Mouse (Mus musculus) layer of hippocampus, adult 2 months (tissue): ENCODE results near the gene Trp63. TPM values are rescaled to one million over a fixed set of nuclear protein-coding genes. Genes with fewer than 3 reads are reported as not detected.
A peak's percentile ranks its signal among the peaks of the same experiment; 100 is the strongest.

Experiments used
- DNase-seq, 2 experiments: peaks; one replicate each; pipeline ENCODE4 v3.0.0; 2022; ENCODE audit warnings: low spot score in 2 of 2
- H3K27ac ChIP-seq: fragments of 200-600 bp; 2 replicates; pipeline ENCODE4 v1.8.1; 2022
- H3K4me3 ChIP-seq: fragments of 200-600 bp; 2 replicates; pipeline ENCODE4 v1.8.1; 2022; ENCODE audit warnings: mild to moderate bottlenecking
- CTCF ChIP-seq: fragments of 200-600 bp; conservative IDR thresholded peaks from 2 replicates; pipeline ENCODE4 v1.8.1; 2022; ENCODE audit warnings: antibody characterized with exemption, mild to moderate bottlenecking, moderate library complexity
- total RNA-seq, 2 experiments: library from RNA; stranded (reverse); gene quantifications; 2 replicates each; pipeline ENCODE4 v1.2.3; 2021

Gene Trp63
- total RNA-seq, 2 experiments from 2014 or later: 0.90 to 1.6 TPM

DNA sequence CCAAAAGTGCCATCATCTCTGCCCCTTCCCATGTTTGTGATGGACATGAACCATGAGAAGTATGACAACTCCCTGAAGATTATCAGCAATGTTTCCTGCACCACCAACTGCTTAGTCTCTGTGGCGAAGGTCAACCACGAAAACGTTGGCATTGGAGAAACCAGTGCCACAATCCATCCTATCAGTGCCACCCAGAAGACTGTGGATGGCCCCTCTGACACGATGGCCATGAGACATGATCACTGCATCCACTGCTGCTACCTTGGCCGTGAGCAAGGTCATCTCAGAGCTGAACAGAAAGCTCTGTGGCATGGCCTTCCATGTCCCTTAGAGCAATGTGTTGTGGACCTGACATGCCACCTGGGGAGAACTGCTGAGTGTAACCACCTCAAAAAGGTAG is 43.4 kb downstream of the Trp63 start:
- no peak overlapping the region for H3K4me3 ChIP-seq
- no peak overlapping the region for H3K27ac ChIP-seq
- DNase-seq: no peak
- TF ChIP-seq CTCF: no peak

DNA sequence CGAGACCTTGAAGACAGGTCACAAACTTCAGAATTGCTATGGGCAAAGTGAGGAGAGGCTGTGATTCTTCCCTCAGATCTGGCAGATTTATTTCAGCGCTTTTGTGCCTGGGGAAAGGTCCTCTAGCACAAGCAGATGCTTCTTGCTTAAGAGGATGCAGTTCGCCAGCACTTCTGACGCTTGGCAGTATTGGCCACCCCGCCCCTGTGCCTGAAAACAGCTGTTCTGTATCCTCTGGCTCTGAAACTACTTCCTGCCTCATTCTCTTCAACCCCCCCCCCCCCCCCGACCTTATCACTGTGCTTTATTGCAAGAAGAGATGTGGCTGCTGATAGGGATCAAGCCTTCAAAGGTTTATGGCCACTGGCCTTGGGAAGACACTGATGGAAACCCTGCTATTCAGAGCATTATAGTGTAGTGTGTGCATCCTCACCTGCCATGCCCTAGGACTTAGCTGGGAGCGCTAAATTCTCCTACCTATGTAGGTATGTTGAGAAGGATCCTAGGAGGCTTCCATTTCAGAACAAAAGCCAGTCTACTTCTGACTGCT is 44.5 kb downstream of the Trp63 start:
- no peak for TF ChIP-seq CTCF
- no peak overlapping the region for H3K4me3 ChIP-seq
- H3K27ac ChIP-seq: no peak overlapping the region
- no peak for DNase-seq

DNA sequence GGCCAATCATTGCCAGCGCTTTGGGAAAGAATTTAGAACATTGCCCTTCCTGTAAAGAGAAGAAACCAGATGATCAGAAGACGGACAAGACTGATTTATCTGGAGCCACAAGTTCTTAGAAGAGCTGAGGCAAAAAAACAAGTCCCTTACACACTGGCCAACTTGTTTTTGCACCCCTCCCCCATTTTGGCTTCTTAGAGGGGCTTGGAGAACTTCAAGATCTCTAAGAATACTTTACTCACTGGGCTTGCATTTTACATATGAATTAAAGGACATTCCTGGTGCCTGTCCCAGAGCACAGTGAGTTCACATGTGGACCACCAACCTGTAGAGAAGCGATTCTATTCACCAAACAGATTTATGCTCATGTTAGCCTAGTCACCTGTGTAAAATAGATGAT is 53.3 kb downstream of the Trp63 start:
- no peak for DNase-seq
- no peak for TF ChIP-seq CTCF
- no peak overlapping the region for H3K27ac ChIP-seq
- no peak overlapping the region for H3K4me3 ChIP-seq

DNA sequence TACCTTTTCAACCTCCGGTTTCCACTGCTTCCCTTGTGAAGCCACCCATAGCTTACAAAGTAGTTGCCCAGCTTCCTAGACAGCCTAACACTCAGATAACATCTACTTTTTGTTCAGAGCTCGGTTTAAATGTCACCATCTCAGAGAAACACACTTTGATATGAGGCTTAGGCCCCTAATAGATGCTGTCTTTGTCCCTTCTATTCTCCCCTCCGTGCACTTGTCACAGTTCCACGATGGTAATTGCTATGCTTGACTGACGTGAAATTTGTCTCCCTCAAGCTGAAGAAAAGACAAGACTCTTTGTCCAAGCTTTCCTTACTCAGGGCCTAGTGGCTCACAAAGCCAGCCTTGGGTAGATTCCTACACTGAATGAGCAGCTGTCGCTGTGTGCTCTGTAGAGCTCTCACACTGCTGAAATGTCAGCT is 54.1 kb downstream of the Trp63 start:
- TF ChIP-seq CTCF: no peak
- DNase-seq: no peak
- no peak overlapping the region for H3K4me3 ChIP-seq
- peak overlapping the region; percentile 46; the same call in 1 of the 2 replicates for H3K27ac ChIP-seq

DNA sequence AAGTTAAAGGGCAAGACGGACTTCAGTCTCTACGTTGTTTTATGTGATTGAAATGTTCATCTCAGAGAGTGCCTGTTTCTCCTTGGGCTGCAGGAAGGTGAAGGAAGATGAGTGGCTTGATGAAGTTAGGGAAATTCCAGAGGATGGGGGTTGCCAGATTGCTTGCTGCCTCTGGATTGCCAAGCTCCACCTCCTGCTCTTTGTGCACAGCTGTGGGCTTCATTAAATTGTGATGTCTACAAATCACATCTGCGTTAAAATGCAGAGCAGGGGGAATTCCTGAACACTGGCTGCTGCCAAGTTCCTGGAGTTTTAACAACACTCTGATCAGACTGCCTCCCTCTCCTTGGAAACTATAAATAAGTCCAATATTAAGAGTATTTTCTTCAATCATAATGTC is 63.2 kb downstream of the Trp63 start:
- no peak for TF ChIP-seq CTCF
- H3K27ac ChIP-seq: no peak overlapping the region
- H3K4me3 ChIP-seq: no peak overlapping the region
- no peak for DNase-seq

DNA sequence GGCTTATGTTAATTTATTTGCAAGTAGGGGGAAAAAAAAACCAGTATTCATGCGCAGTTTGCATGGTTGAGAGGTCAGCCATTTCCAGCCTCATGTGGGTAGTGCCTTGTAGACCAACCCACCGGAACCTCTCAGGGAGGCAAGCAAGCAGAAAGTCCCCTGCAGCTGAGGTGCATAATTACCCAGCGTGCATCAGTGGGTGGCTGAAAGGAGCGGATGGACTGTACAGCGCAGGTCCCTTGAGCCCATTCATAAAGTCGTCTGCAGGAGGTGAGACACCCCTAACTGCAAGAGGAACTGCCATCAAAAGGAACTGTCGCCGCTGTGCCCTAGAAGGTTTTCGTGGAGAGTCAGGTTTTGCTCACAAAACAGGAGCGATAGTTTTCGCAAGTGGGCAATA is 68.3 kb downstream of the Trp63 start:
- Histone ChIP-seq H3K27ac (no peak overlapping the region), H3K4me3 (no peak overlapping the region)
- no peak for DNase-seq
- no peak for TF ChIP-seq CTCF

DNA sequence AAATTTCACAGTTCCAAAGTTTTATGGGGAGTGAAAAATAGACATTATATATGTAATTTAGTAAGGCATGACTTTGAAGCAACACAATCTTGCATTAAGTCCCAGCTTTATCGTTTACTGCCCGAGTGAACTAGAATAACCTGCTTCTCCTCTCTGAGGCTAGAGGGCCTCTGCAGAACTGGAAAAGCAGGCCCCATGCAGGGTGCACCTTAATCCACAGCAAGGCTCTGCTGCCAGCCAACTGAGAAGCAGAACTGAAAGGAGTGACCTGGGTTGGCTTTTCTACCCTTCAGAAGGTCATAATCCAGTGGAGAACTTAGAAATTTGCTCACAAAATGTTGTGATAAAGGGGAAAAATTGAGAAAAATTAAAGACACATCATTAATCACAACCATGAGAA is 74.5 kb downstream of the Trp63 start:
- Histone ChIP-seq H3K4me3 (no peak overlapping the region), H3K27ac (no peak overlapping the region)
- no peak for TF ChIP-seq CTCF
- DNase-seq: no peak

DNA sequence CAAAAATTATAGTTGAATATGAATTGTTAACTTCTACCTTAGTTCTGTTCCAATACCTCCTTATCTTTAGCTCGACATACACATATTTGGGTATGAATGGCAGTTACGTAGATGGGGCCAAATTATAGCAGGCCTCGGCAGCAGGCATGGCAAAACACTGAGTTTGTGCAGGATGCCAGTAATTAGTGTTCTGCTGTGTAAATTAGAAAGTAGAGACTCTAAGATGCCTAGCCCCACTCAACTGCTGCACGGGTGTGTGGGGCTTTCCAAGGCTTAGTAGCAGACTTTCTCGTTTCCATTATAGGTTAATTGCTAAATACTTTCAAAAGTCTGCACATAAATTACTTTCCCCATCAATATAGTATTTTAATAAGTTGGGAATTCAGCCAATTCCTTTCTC is 82.0 kb downstream of the Trp63 start:
- Histone ChIP-seq H3K27ac (no peak overlapping the region), H3K4me3 (no peak overlapping the region)
- no peak for TF ChIP-seq CTCF
- DNase-seq: no peak

DNA sequence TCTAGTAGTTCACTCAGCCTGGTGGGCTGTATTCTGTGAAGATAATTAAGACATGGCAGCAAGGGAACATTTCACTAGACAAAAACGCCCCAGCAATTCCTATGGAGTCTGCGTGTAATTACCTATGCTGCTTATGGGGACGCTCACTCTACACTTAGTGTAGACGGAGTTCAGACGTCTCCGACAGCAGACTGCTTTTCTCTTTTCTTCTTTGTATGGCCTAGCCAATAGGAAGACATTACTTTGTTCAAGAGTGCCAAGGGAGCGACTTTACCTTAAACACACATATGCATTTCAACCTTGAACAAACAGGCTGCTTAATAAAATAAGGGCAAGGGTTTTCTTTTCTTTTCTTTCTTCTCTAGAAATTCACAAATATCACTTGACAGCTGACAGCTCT is 91.0 kb downstream of the Trp63 start:
- Histone ChIP-seq H3K4me3 (no peak overlapping the region), H3K27ac (no peak overlapping the region)
- no peak for DNase-seq
- no peak for TF ChIP-seq CTCF

DNA sequence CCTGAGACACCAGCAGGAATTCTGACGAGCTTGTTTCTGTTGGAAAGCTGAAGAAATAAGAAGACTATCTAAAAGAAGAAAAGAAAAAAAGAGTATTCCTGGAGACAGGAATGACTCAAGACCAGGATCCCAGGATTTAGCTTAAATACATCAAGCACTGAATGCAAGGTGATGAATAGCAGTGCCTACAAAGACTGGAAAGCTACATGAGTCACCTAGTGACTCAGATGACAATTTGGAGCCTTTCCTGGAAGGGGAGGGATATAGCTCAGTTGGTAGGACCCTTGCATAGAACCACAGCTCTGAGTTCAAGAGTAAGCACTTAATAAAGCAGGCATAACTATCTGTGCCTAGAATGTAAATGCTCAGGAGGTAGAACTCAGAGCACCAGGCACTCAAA is 93.9 kb downstream of the Trp63 start:
- Histone ChIP-seq H3K4me3 (no peak overlapping the region), H3K27ac (no peak overlapping the region)
- no peak for TF ChIP-seq CTCF
- no peak for DNase-seq

DNA sequence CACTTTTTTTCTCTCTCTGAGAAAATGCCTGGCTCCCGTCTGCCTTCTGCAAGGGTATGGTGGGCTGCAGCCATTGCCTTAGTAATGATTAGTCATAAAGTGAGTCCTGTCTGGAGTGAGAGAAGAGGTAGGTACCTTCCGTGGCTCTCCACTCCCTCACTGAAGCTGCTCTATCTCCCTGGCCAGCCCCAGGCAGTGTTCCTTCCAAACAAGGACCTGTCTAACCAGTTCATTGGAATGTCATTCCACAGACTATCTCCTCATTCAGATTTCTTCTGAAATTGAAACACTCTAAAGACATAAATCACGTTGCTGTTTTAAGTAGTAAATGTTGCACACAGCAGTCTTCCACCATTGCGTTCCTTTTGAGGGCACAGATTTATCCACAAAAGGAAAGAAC is 96.4 kb downstream of the Trp63 start:
- Histone ChIP-seq H3K27ac (no peak overlapping the region), H3K4me3 (no peak overlapping the region)
- no peak for TF ChIP-seq CTCF
- DNase-seq: no peak

DNA sequence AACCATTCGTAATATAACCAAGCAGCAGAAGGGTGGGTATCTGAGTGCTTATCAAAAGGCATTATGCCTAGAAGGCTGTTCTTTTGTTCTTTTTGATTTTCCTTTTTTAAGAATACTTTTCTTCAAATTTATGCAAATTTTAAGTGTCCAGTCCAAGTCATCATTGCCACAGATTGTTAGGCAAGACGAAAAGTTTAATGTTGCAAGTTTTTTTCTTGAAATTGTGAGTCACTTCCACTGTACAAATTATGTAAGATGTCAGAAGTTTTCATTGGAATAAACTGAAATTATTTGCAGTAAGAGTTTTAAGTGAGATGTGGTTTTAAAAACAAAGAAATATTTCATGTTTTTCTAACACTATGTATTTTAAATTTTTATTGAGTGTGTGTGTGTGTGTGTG is 100.7 kb downstream of the Trp63 start:
- DNase-seq: no peak
- no peak for TF ChIP-seq CTCF
- Histone ChIP-seq H3K27ac (peak overlapping the region; percentile 46), H3K4me3 (no peak overlapping the region)

DNA sequence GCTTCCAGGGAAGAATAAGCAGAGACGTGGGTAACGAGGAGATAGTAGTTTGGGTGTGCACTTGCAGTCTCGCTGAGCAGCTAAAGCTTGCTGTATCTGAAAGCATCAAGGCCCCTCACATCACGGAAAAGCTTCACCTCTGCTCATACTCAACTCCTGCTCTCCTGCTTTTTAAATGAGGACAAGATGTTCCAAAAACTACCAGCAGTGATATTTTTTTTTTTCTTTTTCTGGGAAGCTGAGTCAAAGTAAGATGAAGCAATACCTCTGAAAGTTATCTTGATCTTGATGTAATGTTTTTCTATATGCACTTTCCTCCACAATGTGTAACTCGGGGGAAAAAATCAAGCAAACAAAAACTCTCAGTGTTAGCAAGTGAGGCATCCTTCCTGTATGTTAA is 102.9 kb downstream of the Trp63 start:
- H3K4me3 ChIP-seq: no peak overlapping the region
- TF ChIP-seq CTCF: no peak
- H3K27ac ChIP-seq: no peak overlapping the region
- DNase-seq: no peak

DNA sequence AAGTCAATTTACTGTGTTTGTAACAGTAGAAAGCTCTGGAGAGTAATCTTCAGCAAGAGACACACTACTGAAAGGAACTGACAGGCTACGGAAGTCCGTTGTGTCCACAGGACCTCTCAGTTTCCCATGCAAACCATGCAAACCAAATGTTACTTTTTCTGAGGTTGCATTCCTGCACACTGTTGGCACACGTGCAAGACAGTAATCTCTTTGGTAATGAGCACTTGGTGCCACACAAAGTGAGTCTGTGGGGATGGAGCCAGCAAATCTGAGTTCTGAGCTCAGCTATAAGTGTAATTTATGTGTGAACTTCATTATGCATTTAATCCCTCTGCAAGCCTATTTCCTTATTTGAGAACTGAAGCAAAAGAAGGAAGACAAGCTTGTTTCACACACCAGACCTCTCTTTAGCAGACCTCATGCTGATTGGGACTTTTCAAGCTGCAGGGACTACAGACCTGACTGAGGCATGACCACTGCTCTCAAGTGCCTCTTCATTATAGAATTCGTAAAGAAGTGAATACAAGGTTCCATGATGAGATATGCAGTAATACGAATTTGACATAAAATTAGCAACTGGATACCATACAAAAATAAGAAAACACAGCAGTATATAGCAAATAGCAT is 109.2 kb downstream of the Trp63 start:
- no peak for DNase-seq
- Histone ChIP-seq H3K27ac (no peak overlapping the region), H3K4me3 (no peak overlapping the region)
- TF ChIP-seq CTCF: no peak
